Mouse (Mus musculus) hindbrain, embryonic 15.5 days (tissue): ENCODE measurements around the gene Gfpt2. TPM values are rescaled to one million over a fixed set of nuclear protein-coding genes. Genes with fewer than 3 reads are reported as not detected.
A peak's percentile ranks its signal among the peaks of the same experiment; 100 is the strongest.
"Not testable (repeated sequence)": the region's sequence is repeated elsewhere in the genome, so short reads cannot be mapped to it uniquely, and the experiment has no call there.

Experiments
- ATAC-seq: fragments of 200-750 bp; cut with Nextera tagmentation; 2 replicates; pipeline ENCODE4 v1.8.0; 2017; ENCODE audit warnings: low read depth, moderate number of reproducible peaks, moderate TSS enrichment; ENCODE audit not compliant: low FRiP score
- H3K27ac ChIP-seq: fragments of 300-500 bp; sonication (generic); replicated peaks from 2 replicates; pipeline ENCODE4 v1.5.1; 2015; ENCODE audit warnings: mild to moderate bottlenecking, inconsistent platforms
- H3K27me3 ChIP-seq: fragments of 300-500 bp; sonication (generic); 2 replicates; pipeline ENCODE4 v1.6.1; 2015; ENCODE audit warnings: control low read depth, inconsistent platforms
- H3K36me3 ChIP-seq: fragments of 300-500 bp; sonication (generic); 2 replicates; pipeline ENCODE4 v1.6.1; 2015; ENCODE audit warnings: control low read depth, inconsistent platforms
- H3K4me1 ChIP-seq: fragments of 300-500 bp; sonication (generic); replicated peaks from 2 replicates; pipeline ENCODE4 v1.6.1; 2015; ENCODE audit warnings: control low read depth, inconsistent platforms
- H3K4me2 ChIP-seq: fragments of 300-500 bp; sonication (generic); 2 replicates; pipeline ENCODE4 v1.6.1; 2015; ENCODE audit warnings: moderate library complexity, mild to moderate bottlenecking, inconsistent platforms
- H3K4me3 ChIP-seq: fragments of 300-500 bp; sonication (generic); 2 replicates; pipeline ENCODE4 v1.5.1; 2015; ENCODE audit warnings: mild to moderate bottlenecking, inconsistent platforms
- H3K9ac ChIP-seq: fragments of 300-500 bp; sonication (generic); 2 replicates; pipeline ENCODE4 v1.6.1; 2015; ENCODE audit warnings: inconsistent platforms
- H3K9me3 ChIP-seq: fragments of 300-500 bp; sonication (generic); 2 replicates; pipeline ENCODE4 v1.6.1; 2016; ENCODE audit warnings: control low read depth, inconsistent platforms
- WGBS: fragments of 180-500 bp; shearing (Covaris S2); methylation state at CpG from one replicate; pipeline ENCODE4 v1.1.7; 2015; 5-methylcytosine and 5-hydroxymethylcytosine counted together
- polyA plus RNA-seq: library from polyadenylated mRNA; unstranded; fragments of >200 nt; fragmentation: Nextera tagmentation; extraction: Ambion mirVana; gene quantifications from 2 replicates; pipeline ENCODE4 v1.2.1, GENCODE M21; 2015

Gene Gfpt2
- polyA plus RNA-seq, 1 experiment from 2014 or later, result 6.8 TPM

GRCm38 (mm10) chr11:49803801-49804200 lies 9.8 kb downstream of the Gfpt2 start:
- H3K27me3 ChIP-seq, result no peaks in the 10 kb centered on the region
- peaks cover 10% of the 10 kb centered on the region for H3K4me1 ChIP-seq
- H3K9me3 ChIP-seq, result no peaks in the 10 kb centered on the region
- WGBS, result 94% methylated on average over 4 of the region's 4 CpGs
- H3K36me3 ChIP-seq, result no peaks in the 10 kb centered on the region
- H3K27ac ChIP-seq, result no peak overlapping the region
- ATAC-seq, result no peak
- no peak overlapping the region for H3K4me3 ChIP-seq
- no peak overlapping the region for H3K4me2 ChIP-seq
- H3K9ac ChIP-seq, result no peak overlapping the region

GRCm38 (mm10) chr11:49806218-49806617 lies 12.2 kb downstream of the Gfpt2 start:
- Histone ChIP-seq H3K36me3 (no peaks in the 10 kb centered on the region), H3K27me3 (no peaks in the 10 kb centered on the region), H3K4me1 (peaks cover 5% of the 10 kb centered on the region), H3K4me3 (no peak overlapping the region), H3K9ac (no peak overlapping the region), H3K27ac (no peak overlapping the region), H3K9me3 (no peaks in the 10 kb centered on the region), H3K4me2 (no peak overlapping the region)
- WGBS, result 15% methylated on average over 3 of the region's 3 CpGs
- ATAC-seq, result no peak

DNA sequence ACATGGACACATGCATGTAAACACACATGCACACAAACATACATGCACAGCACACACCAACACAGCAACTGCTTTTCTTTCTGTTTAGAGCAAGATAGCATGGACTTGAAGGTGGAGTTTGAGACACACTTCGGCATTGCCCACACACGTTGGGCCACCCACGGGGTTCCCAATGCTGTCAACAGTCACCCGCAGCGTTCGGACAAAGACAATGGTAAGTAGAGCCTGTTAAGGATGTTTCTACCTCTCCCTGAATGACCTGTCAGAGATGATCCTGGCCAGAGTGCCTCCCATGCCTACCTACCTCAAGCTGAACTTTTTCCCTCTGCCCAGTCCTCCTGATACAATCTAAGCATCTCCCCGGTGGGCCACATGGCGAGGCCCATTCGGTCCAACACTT lies 15.0 kb downstream of the Gfpt2 start:
- no peak overlapping the region for H3K27ac ChIP-seq
- no peak overlapping the region for H3K9ac ChIP-seq
- WGBS, result 92% methylated on average over 9 of the region's 9 CpGs
- no peaks in the 10 kb centered on the region for H3K36me3 ChIP-seq
- ATAC-seq, result no peak
- no peak overlapping the region for H3K4me3 ChIP-seq
- H3K4me2 ChIP-seq, result no peak overlapping the region
- H3K9me3 ChIP-seq, result no peaks in the 10 kb centered on the region
- no peaks in the 10 kb centered on the region for H3K4me1 ChIP-seq
- no peaks in the 10 kb centered on the region for H3K27me3 ChIP-seq

- not testable (repeated sequence) for H3K9me3 ChIP-seq, H3K4me3 ChIP-seq, H3K9ac ChIP-seq, H3K4me1 ChIP-seq, H3K36me3 ChIP-seq, H3K4me2 ChIP-seq, H3K27me3 ChIP-seq, H3K27ac ChIP-seq, ATAC-seq
- 88% methylated on average over 7 of the region's 7 CpGs for WGBS
Measured at GRCm38 (mm10) chr11:49810696-49811095, 16.7 kb downstream of the Gfpt2 start.

GRCm38 (mm10) chr11:49811099-49811541 lies 17.1 kb downstream of the Gfpt2 start:
- Histone ChIP-seq H3K27me3 (no peaks in the 10 kb centered on the region), H3K27ac (no peak overlapping the region), H3K9me3 (no peaks in the 10 kb centered on the region), H3K36me3 (0 out of 2 replicates have a peak, but pooled peaks cover 3% of the 10 kb centered on the region), H3K4me3 (no peak overlapping the region), H3K4me1 (no peaks in the 10 kb centered on the region), H3K9ac (no peak overlapping the region), H3K4me2 (no peak overlapping the region)
- no peak for ATAC-seq
- 95% methylated on average over 8 of the region's 8 CpGs for WGBS

GRCm38 (mm10) chr11:49811879-49812278 lies 17.9 kb downstream of the Gfpt2 start:
- no peak for ATAC-seq
- Histone ChIP-seq H3K36me3 (0 out of 2 replicates have a peak, but pooled peaks cover 3% of the 10 kb centered on the region), H3K9ac (no peak overlapping the region), H3K4me1 (no peaks in the 10 kb centered on the region), H3K4me2 (no peak overlapping the region), H3K27me3 (no peaks in the 10 kb centered on the region), H3K4me3 (no peak overlapping the region), H3K27ac (no peak overlapping the region), H3K9me3 (no peaks in the 10 kb centered on the region)
- 88% methylated on average over 8 of the region's 8 CpGs for WGBS

DNA sequence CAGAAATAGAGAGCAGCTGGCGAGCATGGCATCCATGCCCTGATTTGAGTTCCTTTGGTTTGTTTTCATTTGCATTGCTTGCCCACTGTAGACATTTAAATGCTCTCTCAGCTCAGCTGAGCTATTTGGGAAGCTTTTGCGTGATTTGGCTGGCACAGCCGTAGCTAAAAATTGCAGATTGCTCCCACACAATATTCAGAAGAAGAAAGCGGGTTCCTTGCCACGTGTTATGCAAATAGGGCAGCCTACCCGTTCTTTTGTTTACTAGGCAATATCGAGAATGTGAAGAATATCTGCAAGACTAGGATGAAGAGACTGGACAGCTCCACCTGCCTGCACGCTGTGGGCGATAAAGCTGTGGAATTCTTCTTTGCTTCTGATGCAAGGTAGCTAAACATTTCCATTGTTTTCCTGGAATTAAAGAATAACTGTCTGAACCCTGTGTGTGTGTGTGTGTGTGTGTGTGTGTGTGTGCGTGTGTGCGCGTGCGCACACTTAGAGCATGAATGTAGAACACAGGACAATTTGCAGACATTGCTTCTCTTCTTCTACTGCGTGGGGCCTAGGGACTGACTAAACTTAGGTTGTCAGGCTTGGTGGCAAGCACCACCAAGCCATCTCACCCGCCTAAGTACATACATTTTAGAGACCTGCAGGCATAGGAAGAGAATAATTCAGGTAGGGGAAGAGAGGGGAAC lies 25.0 kb downstream of the Gfpt2 start:
- whole genome bisulfite sequencing, result 80% methylated on average over 15 of the region's 15 CpGs
- H3K9ac ChIP-seq, result no peak overlapping the region
- no peak for ATAC-seq
- no peaks in the 10 kb centered on the region for H3K4me1 ChIP-seq
- H3K27ac ChIP-seq, result 0 out of 2 replicates have a peak overlapping the region, but pooled peaks have one; percentile 0
- H3K4me3 ChIP-seq, result no peak overlapping the region
- H3K4me2 ChIP-seq, result no peak overlapping the region
- no peaks in the 10 kb centered on the region for H3K9me3 ChIP-seq
- H3K27me3 ChIP-seq, result no peaks in the 10 kb centered on the region
- H3K36me3 ChIP-seq, result peaks cover 10% of the 10 kb centered on the region; the same call in 1 of the 2 replicates

DNA sequence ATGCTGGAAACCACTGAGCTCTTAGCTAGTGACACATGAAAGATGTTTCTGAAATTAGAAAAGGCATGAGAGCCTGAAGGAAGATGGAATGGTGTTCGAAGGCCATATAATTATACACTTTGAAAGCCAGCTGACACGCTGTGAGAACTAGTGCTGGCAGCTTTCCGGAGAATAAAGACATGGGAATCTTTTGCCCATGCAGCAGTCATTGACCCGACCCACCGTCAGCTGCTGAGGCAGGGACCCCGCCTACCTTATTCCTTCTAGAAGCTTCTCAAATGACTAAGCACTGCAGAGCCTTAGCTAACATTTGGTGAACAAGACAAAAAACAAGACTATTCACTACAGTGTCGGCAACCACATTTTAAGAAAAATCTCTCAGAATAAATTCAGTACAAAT lies 25.7 kb downstream of the Gfpt2 start:
- 84% methylated on average over 7 of the region's 7 CpGs for WGBS
- no peak for ATAC-seq
- Histone ChIP-seq H3K27ac (no peak overlapping the region), H3K9me3 (no peaks in the 10 kb centered on the region), H3K36me3 (peaks cover 7% of the 10 kb centered on the region; the same call in 1 of the 2 replicates), H3K9ac (no peak overlapping the region), H3K4me1 (no peaks in the 10 kb centered on the region), H3K4me3 (no peak overlapping the region), H3K4me2 (no peak overlapping the region), H3K27me3 (no peaks in the 10 kb centered on the region)

DNA sequence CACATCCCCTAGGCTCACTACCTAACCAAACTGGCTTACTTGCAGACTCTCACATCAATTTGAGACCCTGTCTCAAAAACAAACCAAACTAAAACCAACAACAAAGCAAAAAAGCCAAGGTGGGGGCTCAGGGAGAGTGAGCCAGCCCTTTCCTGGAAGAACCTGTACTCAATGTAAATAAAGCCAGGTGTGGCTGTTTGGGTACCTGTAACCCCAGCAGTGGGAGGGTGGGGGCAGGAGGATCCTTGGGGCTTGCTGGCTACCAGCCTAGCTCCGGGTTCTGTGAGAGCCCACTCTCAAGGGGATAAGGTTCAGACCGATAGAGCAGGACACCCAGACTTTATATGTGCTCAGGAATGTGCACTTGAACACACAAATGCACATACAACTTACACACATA lies 26.9 kb downstream of the Gfpt2 start:
- Histone ChIP-seq H3K9me3 (no peaks in the 10 kb centered on the region), H3K4me2 (no peak overlapping the region), H3K4me1 (no peaks in the 10 kb centered on the region), H3K27me3 (no peaks in the 10 kb centered on the region), H3K4me3 (no peak overlapping the region), H3K9ac (no peak overlapping the region), H3K36me3 (peaks cover 7% of the 10 kb centered on the region; the same call in 1 of the 2 replicates), H3K27ac (no peak overlapping the region)
- no peak for ATAC-seq
- WGBS, result 83% methylated on average over 2 of the region's 2 CpGs

DNA sequence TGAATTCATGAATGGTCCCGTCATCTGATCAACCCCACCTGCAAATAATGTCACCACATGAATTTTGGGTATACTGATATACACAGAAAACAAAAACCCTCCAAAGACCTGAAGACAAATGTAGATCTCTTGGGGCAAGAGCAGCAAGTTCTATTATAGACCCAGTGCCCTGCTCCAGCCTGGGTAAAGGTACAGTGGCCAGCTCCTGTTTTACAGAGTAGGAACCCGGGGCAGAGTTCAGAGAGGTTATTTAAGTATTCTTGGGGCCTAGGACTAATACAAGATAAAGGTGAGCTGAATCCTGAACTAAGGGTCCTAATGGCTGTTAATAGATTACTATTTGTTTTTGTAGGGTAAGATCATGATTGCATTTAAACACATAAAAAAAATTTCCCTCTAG lies 27.6 kb downstream of the Gfpt2 start:
- H3K27me3 ChIP-seq, result no peaks in the 10 kb centered on the region
- H3K4me3 ChIP-seq, result no peak overlapping the region
- H3K36me3 ChIP-seq, result peaks cover 9% of the 10 kb centered on the region
- no peak for ATAC-seq
- 92% methylated on average over 2 of the region's 2 CpGs for WGBS
- H3K4me1 ChIP-seq, result no peaks in the 10 kb centered on the region
- no peak overlapping the region for H3K27ac ChIP-seq
- no peak overlapping the region for H3K9ac ChIP-seq
- no peaks in the 10 kb centered on the region for H3K9me3 ChIP-seq
- H3K4me2 ChIP-seq, result no peak overlapping the region

GRCm38 (mm10) chr11:49822337-49822736 lies 28.4 kb downstream of the Gfpt2 start:
- H3K9ac ChIP-seq, result no peak overlapping the region
- H3K4me2 ChIP-seq, result no peak overlapping the region
- no peaks in the 10 kb centered on the region for H3K27me3 ChIP-seq
- no peak overlapping the region for H3K27ac ChIP-seq
- 91% methylated on average over 2 of the region's 2 CpGs for WGBS
- H3K9me3 ChIP-seq, result no peaks in the 10 kb centered on the region
- H3K36me3 ChIP-seq, result peaks cover 9% of the 10 kb centered on the region
- no peaks in the 10 kb centered on the region for H3K4me1 ChIP-seq
- ATAC-seq, result no peak
- H3K4me3 ChIP-seq, result no peak overlapping the region

DNA sequence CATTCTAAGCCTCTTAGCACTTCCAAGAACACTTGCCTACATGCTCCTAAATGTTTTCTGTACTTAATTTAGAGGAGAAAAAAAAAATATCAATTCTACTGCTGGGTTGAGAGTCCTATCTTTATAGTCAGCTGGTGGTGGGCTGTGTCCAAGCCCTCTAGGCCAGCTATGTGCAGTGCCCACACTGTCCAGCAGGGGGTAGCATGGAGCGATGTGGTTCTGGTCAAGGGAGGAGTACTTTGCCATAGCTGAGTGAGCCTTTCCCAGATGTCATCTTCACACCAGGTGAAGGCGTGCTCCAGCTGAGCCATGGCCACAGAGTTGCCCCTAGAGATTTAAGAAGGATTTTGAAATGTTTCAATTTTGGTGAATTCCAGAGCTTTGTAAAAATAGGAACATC lies 30.9 kb downstream of the Gfpt2 start:
- no peaks in the 10 kb centered on the region for H3K27me3 ChIP-seq
- no peak overlapping the region for H3K4me2 ChIP-seq
- H3K9me3 ChIP-seq, result no peaks in the 10 kb centered on the region
- H3K4me1 ChIP-seq, result no peaks in the 10 kb centered on the region
- H3K4me3 ChIP-seq, result no peak overlapping the region
- H3K36me3 ChIP-seq, result peaks cover 9% of the 10 kb centered on the region
- ATAC-seq, result no peak
- 46% methylated on average over 2 of the region's 2 CpGs for WGBS
- H3K9ac ChIP-seq, result no peak overlapping the region
- H3K27ac ChIP-seq, result no peak overlapping the region

GRCm38 (mm10) chr11:49827243-49827642 lies 33.3 kb downstream of the Gfpt2 start:
- no peak overlapping the region for H3K27ac ChIP-seq
- no peak overlapping the region for H3K4me2 ChIP-seq
- no peaks in the 10 kb centered on the region for H3K4me1 ChIP-seq
- no peaks in the 10 kb centered on the region for H3K9me3 ChIP-seq
- no peak overlapping the region for H3K4me3 ChIP-seq
- no peak for ATAC-seq
- H3K9ac ChIP-seq, result no peak overlapping the region
- peaks cover 14% of the 10 kb centered on the region for H3K36me3 ChIP-seq
- no peaks in the 10 kb centered on the region for H3K27me3 ChIP-seq
- 64% methylated on average over 6 of the region's 6 CpGs for WGBS
